Mouse (Mus musculus): ENCODE data around the gene Gprasp1. TPM values are rescaled to one million over a fixed set of nuclear protein-coding genes. Genes with fewer than 3 reads are reported as not detected.

Gprasp1 gene
- polyA plus RNA-seq (2017; shearing (Covaris generic)) = 41.9 TPM

DNA sequence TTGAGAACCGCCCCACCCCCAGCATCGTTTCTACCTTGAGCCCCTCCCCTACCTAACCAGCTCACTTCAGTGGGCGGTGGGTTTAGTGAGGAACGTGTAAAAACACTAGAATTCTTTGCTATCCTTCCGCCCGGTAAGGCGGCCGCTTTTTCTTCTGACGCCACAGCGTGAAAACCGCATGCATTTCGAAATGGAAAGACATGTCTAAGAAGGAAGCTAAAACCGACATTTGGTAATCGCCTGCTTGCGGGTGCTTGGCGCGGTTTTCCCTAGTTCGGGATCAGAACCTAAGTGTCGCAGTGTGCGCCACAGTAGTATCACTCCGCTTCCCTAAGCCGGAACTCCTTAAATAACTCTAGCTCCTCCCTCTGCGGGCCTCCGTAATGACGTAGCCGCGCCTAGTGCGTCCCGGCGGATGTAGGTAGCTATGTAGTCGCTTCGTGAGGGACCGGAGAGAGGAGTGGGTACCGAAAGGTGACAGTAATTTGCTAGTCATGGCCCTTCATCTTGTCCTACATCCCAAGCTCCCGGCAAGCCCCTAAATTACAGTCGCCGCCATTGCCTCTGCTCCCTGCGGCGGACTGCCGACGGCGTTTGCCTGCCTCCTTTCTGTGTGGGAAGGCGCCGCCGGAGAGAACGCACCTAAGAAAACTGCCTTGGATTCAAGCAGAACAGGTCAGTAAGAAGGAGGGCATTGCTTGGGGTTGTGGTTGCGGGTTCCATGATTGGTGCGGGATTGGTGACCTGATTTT is at the start of gene Gprasp1, which contains the start of gene Armcx5:
Gene Gprasp1, plus strand, starts transcription at position 430 of the 752 bp plus-strand sequence.
Gene Armcx5, plus strand, starts transcription at position 430 of the 752 bp plus-strand sequence.

DNA sequence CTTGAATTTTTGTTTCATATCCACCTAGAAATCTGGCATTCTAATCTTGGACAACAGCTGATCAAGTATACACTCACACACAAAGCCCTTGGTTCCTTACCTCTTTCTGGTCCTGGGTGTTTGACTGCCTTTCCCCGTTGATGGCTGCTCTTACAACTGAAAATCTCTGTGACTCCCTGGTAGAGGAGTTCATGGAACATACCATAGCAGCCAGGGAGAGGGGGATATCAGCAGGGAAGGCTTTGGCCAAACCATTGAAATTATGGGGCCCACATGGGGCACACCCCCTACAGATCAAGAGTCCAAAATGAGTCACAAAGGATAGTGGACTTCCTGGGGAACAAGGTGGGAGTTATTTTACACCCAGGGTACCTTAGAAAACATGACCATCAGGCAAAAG is 48.9 kb upstream of the Gprasp1 start, which contains the start of gene Tcp11x2:
Gene Tcp11x2, minus strand, starts transcription at position 158 of the 400 bp plus-strand sequence.

DNA sequence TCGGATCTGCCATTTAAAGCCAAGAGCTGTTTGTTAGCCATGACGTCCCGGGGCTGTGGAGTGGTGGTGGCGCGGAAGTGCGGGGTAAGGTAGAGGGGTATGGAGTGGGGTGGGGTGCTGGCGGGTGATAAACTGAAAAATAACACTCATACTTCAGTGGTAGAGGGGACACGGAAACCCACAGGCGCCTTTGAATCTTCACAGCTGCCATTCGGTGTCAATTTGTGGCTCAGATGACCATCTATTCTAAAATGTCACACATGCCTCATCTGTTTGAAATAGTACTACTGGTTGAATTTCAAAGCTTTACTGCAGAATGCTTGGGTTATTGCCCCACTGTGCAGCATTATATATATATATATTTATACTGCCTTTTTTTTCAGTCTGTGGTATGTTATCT is 17.4 kb upstream of the Gprasp1 start, which contains the start of gene Tmsb15a:
Gene Tmsb15a, minus strand, starts transcription at position 101 of the 400 bp plus-strand sequence.

DNA sequence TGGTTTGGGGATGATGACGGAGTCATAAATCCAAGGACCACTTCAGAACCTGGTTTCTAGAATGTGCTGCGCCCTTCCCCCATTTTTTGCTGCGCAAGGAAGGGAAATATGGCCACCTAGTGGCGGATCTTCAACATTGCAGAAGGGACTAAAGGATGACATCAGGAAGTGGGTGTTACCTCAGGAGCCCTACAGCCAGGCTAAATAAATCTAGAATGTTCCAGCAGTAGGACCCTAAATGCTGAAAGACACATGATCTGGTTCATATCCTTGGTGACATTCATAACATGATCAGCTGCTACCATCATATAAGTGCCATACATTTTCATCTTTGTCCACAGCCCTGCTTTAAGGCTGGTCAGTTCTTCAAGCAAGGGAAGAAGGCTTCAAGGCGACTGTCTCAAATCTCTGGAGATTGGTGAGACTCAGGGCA is 54.7 kb downstream of the Gprasp1 start, which contains the start of gene Bhlhb9:
Gene Bhlhb9, plus strand, starts transcription at position 383 of the 433 bp plus-strand sequence.

GRCm38 (mm10) chrX:135838521-135839360 is 96.2 kb downstream of the Gprasp1 start, which contains the start of gene Gprasp2:
Gene Gprasp2, plus strand, starts transcription at chrX:135839034.

Other genes starting within 250 kb of the Gprasp1 start
- not detected for gene AV320801, start 248.1 kb upstream of the Gprasp1 start, polyA plus RNA-seq (2017; shearing (Covaris generic))
- gene Nxf7, start 144.0 kb upstream of the Gprasp1 start, polyA plus RNA-seq (2017; shearing (Covaris generic)) = not detected
- gene Prame, start 115.0 kb upstream of the Gprasp1 start, polyA plus RNA-seq (2017; shearing (Covaris generic)) = not detected
- gene Tcp11x2, start 48.9 kb upstream of the Gprasp1 start, polyA plus RNA-seq (2017; shearing (Covaris generic)) = not detected
- not detected for gene Tmsb15a, start 17.5 kb upstream of the Gprasp1 start, polyA plus RNA-seq (2017; shearing (Covaris generic))
- gene Armcx5, start within 50 bp of the Gprasp1 start, polyA plus RNA-seq (2017; shearing (Covaris generic)) = 19.5 TPM
- gene Bhlhb9, start 54.9 kb downstream of the Gprasp1 start, polyA plus RNA-seq (2017; shearing (Covaris generic)) = 33.0 TPM
- 22.8 TPM for gene Gprasp2, start 96.3 kb downstream of the Gprasp1 start, polyA plus RNA-seq (2017; shearing (Covaris generic))

All from CD4-positive, CD25-positive, alpha-beta regulatory T cell, adult 9 weeks (primary cell).